Mouse (Mus musculus) ovary, postnatal 10 days (tissue): ENCODE measurements around the gene Scamp5.
"Not testable (repeated sequence)": the region's sequence is repeated elsewhere in the genome, so short reads cannot be mapped to it uniquely, and the experiment has no call there.

Experiments used
- DNase-seq: peaks from one replicate; pipeline ENCODE4 v3.0.0; 2022; ENCODE audit warnings: low spot score

Gene Scamp5

GRCm38 (mm10) chr9:57452624-57453462, 15.0 kb downstream of the Scamp5 start:
- no peak for DNase-seq

- no peak for DNase-seq
These were observed 18.1 kb downstream of the Scamp5 start for GRCm38 (mm10) chr9:57449715-57450114.

- DNase-seq = no peak
These were observed 27.2 kb downstream of the Scamp5 start for GRCm38 (mm10) chr9:57440620-57441019.

GRCm38 (mm10) chr9:57439522-57440295, 28.2 kb downstream of the Scamp5 start, which contains the start of gene Ppcdc:
Ppcdc (minus strand) TSS chr9:57440124.
- peak; percentile 76 for DNase-seq

- DNase-seq = no peak
These were observed 28.8 kb downstream of the Scamp5 start for GRCm38 (mm10) chr9:57439083-57439482.

- no peak for DNase-seq
These were observed 29.8 kb downstream of the Scamp5 start for GRCm38 (mm10) chr9:57437896-57438614.

GRCm38 (mm10) chr9:57436166-57436565, 31.7 kb downstream of the Scamp5 start:
- DNase-seq = no peak

GRCm38 (mm10) chr9:57434405-57435165, 33.3 kb downstream of the Scamp5 start:
- no peak for DNase-seq

- DNase-seq = peak; percentile 66
These were observed 34.5 kb downstream of the Scamp5 start for GRCm38 (mm10) chr9:57433097-57434032.

GRCm38 (mm10) chr9:57432480-57432879, 35.4 kb downstream of the Scamp5 start:
- DNase-seq = no peak

GRCm38 (mm10) chr9:57431202-57431601, 36.7 kb downstream of the Scamp5 start:
- DNase-seq = no peak

GRCm38 (mm10) chr9:57428391-57428790, 39.5 kb downstream of the Scamp5 start:
- DNase-seq = no peak

- no peak for DNase-seq
These were observed 39.9 kb downstream of the Scamp5 start for GRCm38 (mm10) chr9:57427937-57428336.

GRCm38 (mm10) chr9:57427123-57427522, 40.7 kb downstream of the Scamp5 start:
- DNase-seq = not testable (repeated sequence)

- no peak for DNase-seq
These were observed 42.7 kb downstream of the Scamp5 start for GRCm38 (mm10) chr9:57425116-57425515.

GRCm38 (mm10) chr9:57424066-57424465, 43.8 kb downstream of the Scamp5 start:
- DNase-seq = no peak

GRCm38 (mm10) chr9:57421688-57422111, 46.2 kb downstream of the Scamp5 start:
- DNase-seq = no peak

- DNase-seq = no peak
These were observed 46.7 kb downstream of the Scamp5 start for GRCm38 (mm10) chr9:57421121-57421571.

GRCm38 (mm10) chr9:57420321-57421120, 47.3 kb downstream of the Scamp5 start:
- peak; percentile 84 for DNase-seq
